Mouse (Mus musculus): ENCODE results near the gene Frmd8. TPM values are rescaled to one million over a fixed set of nuclear protein-coding genes. Genes with fewer than 3 reads are reported as not detected.
A peak's percentile ranks its signal among the peaks of the same experiment; 100 is the strongest.

Frmd8 gene
- total and polyA plus RNA-seq, 2 experiments from 2014 or later = 11.7 to 19.1 TPM

GRCm38 (mm10) chr19:5803041-5803880 is 71.8 kb downstream of the Frmd8 start:
- Histone ChIP-seq H3K4me3 (ENCODE audit: low read depth, low read length) (peak overlapping the region; percentile 89), H3K4me2 (ENCODE audit: low read depth, low read length, poor library complexity, severe bottlenecking) (peak overlapping the region; percentile 64), H3K9ac (replicated peaks; ENCODE audit: low read length, poor library complexity, severe bottlenecking) (peak overlapping the region; percentile 91), H3K9me3 (ENCODE audit: low read length) (no peaks in the 10 kb centered on the region), H3K36me3 (ENCODE audit: insufficient read depth, low read length) (no peaks in the 10 kb centered on the region), H3K27me3 (ENCODE audit: insufficient read depth, low read length) (no peaks in the 10 kb centered on the region), H3K4me1 (ENCODE audit: insufficient read depth, low read length) (peaks cover 6% of the 10 kb centered on the region; the same call in 1 of the 2 replicates), H3K27ac (ENCODE audit: low read depth, low read length) (peak overlapping the region; percentile 100)
- DNase-seq (ENCODE audit: low spot score) = peak; percentile 100
- under 1% methylated on average over 67 of the region's 67 CpGs for WGBS
- TF ChIP-seq CTCF (IDR thresholded peaks at IDR 0.05) = no peak; the same call in 1 of the 2 replicates
- peak; percentile 96 for ATAC-seq (ENCODE audit: low FRiP score)

DNA sequence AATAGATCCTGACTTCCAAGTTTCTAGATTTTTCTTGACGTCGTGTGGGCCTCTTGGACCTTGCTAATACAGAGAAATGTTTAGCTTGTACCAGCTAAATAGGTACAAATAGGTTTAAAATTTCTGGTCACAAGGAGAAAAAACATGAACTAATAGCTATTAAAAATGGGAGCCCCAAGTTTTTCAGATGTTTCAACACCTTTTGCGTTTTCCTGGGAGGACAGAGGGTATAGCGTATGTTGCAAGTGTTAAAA is 72.4 kb downstream of the Frmd8 start:
- no peak for TF ChIP-seq CTCF (IDR thresholded peaks at IDR 0.05)
- Histone ChIP-seq H3K4me2 (ENCODE audit: low read depth, low read length, poor library complexity, severe bottlenecking) (peak overlapping the region; percentile 64), H3K9me3 (ENCODE audit: low read length) (no peaks in the 10 kb centered on the region), H3K36me3 (ENCODE audit: insufficient read depth, low read length) (peaks cover 5% of the 10 kb centered on the region), H3K4me1 (ENCODE audit: insufficient read depth, low read length) (peaks cover 6% of the 10 kb centered on the region; the same call in 1 of the 2 replicates), H3K27me3 (ENCODE audit: insufficient read depth, low read length) (no peaks in the 10 kb centered on the region), H3K27ac (ENCODE audit: low read depth, low read length) (peak overlapping the region; percentile 100), H3K4me3 (ENCODE audit: low read depth, low read length) (peak overlapping the region; percentile 89), H3K9ac (replicated peaks; ENCODE audit: low read length, poor library complexity, severe bottlenecking) (peak overlapping the region; percentile 91)
- DNase-seq (ENCODE audit: low spot score) = no peak
- no peak for ATAC-seq (ENCODE audit: low FRiP score)
- WGBS = 0% methylated on average over 4 of the region's 4 CpGs

DNA sequence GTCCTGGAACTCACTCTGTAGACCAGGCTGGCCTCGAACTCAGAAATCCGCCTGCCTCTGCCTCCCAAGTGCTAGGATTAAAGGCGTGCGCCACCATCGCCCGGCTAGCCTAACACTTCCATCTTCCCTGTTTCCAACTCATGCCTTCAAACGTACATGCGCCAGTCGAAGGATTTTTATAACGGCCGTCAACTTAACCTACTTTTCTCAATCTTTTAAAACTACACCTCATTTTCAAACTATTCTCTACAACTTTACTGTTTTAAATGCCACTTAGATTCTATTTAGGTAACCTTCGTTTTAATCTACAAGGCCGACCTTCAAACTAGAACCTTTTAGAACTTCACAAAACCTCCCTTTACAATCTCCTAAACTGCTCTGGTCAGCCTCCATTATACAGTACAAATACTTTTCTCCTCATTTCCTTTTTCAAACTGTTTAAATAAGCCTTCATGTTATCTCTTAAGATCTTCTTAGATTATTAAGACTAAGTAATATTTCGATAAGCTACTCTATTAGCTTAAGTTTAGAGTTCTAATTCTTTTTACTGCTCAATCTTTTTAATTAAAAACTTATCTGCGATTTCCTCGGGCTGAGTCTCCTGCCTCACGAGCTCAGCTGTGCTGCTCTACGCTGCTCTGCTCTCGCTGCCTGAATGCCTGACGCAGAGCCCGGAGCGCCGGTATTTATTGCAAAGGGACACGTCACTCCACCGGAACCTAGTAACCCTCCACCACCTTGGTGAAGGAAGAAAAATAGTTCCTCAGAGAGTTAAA is 72.9 kb downstream of the Frmd8 start:
- Histone ChIP-seq H3K4me1 (ENCODE audit: insufficient read depth, low read length) (peaks cover 6% of the 10 kb centered on the region; the same call in 1 of the 2 replicates), H3K27ac (ENCODE audit: low read depth, low read length) (peak overlapping the region; percentile 100), H3K9ac (replicated peaks; ENCODE audit: low read length, poor library complexity, severe bottlenecking) (peak overlapping the region; percentile 91), H3K9me3 (ENCODE audit: low read length) (no peaks in the 10 kb centered on the region), H3K4me2 (ENCODE audit: low read depth, low read length, poor library complexity, severe bottlenecking) (peak overlapping the region; percentile 64), H3K27me3 (ENCODE audit: insufficient read depth, low read length) (no peaks in the 10 kb centered on the region), H3K36me3 (ENCODE audit: insufficient read depth, low read length) (peaks cover 9% of the 10 kb centered on the region), H3K4me3 (ENCODE audit: low read depth, low read length) (peak overlapping the region; percentile 89)
- DNase-seq (ENCODE audit: low spot score) = peak; percentile 97
- no peak for TF ChIP-seq CTCF (IDR thresholded peaks at IDR 0.05)
- peak; percentile 53; the same call in 1 of the 2 replicates for ATAC-seq (ENCODE audit: low FRiP score)
- WGBS = under 1% methylated on average over 25 of the region's 25 CpGs

- Histone ChIP-seq H3K9me3 (ENCODE audit: low read length) (no peaks in the 10 kb centered on the region), H3K36me3 (ENCODE audit: insufficient read depth, low read length) (peaks cover 14% of the 10 kb centered on the region), H3K27me3 (ENCODE audit: insufficient read depth, low read length) (no peaks in the 10 kb centered on the region), H3K27ac (ENCODE audit: low read depth, low read length) (peak overlapping the region; percentile 100), H3K4me2 (ENCODE audit: low read depth, low read length, poor library complexity, severe bottlenecking) (peak overlapping the region; percentile 64), H3K4me1 (ENCODE audit: insufficient read depth, low read length) (peaks cover 6% of the 10 kb centered on the region; the same call in 1 of the 2 replicates), H3K9ac (replicated peaks; ENCODE audit: low read length, poor library complexity, severe bottlenecking) (peak overlapping the region; percentile 91), H3K4me3 (ENCODE audit: low read depth, low read length) (peak overlapping the region; percentile 89)
- no peak for TF ChIP-seq CTCF (IDR thresholded peaks at IDR 0.05)
- 3% methylated on average over 3 of the region's 3 CpGs for WGBS
- DNase-seq (ENCODE audit: low spot score) (no peak), ATAC-seq (ENCODE audit: low FRiP score) (no peak)
These were observed 73.6 kb downstream of the Frmd8 start for GRCm38 (mm10) chr19:5801432-5801964.

GRCm38 (mm10) chr19:5800632-5801431 is 74.2 kb downstream of the Frmd8 start:
- WGBS = under 1% methylated on average over 19 of the region's 19 CpGs
- Histone ChIP-seq H3K4me3 (ENCODE audit: low read depth, low read length) (peak overlapping the region; percentile 89), H3K9ac (replicated peaks; ENCODE audit: low read length, poor library complexity, severe bottlenecking) (peak overlapping the region; percentile 91), H3K9me3 (ENCODE audit: low read length) (no peaks in the 10 kb centered on the region), H3K27ac (ENCODE audit: low read depth, low read length) (peak overlapping the region; percentile 100), H3K27me3 (ENCODE audit: insufficient read depth, low read length) (no peaks in the 10 kb centered on the region), H3K4me2 (ENCODE audit: low read depth, low read length, poor library complexity, severe bottlenecking) (peak overlapping the region; percentile 64), H3K36me3 (ENCODE audit: insufficient read depth, low read length) (peaks cover 20% of the 10 kb centered on the region), H3K4me1 (ENCODE audit: insufficient read depth, low read length) (peaks cover 10% of the 10 kb centered on the region; the same call in 1 of the 2 replicates)
- ATAC-seq (ENCODE audit: low FRiP score) = no peak
- TF ChIP-seq CTCF (IDR thresholded peaks at IDR 0.05) = no peak
- DNase-seq (ENCODE audit: low spot score) = no peak
